Mouse (Mus musculus): ENCODE data around the gene Vmn1r48. TPM values are rescaled to one million over a fixed set of nuclear protein-coding genes. Genes with fewer than 3 reads are reported as not detected.
"Not testable (repeated sequence)": the region's sequence is repeated elsewhere in the genome, so short reads cannot be mapped to it uniquely, and the experiment has no call there.

The Vmn1r48 gene
- not detected in 2 replicates for polyA plus RNA-seq (2015; fragmentation: Nextera tagmentation; extraction: Ambion mirVana)

DNA sequence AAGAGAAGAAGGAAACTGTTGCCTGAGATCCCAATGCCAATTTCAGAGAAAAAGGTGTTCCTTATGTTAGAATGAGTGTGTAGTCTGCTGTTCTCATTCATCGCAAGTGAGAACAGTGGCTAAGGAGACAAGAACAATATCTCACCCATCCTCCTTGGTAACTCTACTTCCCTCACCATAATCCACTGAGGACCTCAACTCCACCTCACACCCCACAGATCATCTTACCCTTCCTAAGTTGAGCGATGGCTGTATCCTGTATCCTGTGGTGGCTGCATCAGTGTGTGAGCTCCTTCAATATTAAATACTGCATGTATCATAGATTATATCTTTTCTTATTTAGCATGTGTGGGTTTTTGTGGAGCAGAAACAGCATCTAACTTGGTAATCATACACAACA lies at the start of gene Vmn1r48:
Gene Vmn1r48 (minus strand): TSS at position 101 of the 400 bp plus-strand sequence.
- not testable (repeated sequence) for H3K27me3 ChIP-seq; H3K9me3 ChIP-seq (replicated peaks); H3K4me3 ChIP-seq; H3K9ac ChIP-seq; H3K27ac ChIP-seq; H3K4me1 ChIP-seq; H3K36me3 ChIP-seq (ENCODE audit: poor library complexity, severe bottlenecking); H3K4me2 ChIP-seq; ATAC-seq
- WGBS: no CpG with 5 or more reads among the region's 2 CpGs

DNA sequence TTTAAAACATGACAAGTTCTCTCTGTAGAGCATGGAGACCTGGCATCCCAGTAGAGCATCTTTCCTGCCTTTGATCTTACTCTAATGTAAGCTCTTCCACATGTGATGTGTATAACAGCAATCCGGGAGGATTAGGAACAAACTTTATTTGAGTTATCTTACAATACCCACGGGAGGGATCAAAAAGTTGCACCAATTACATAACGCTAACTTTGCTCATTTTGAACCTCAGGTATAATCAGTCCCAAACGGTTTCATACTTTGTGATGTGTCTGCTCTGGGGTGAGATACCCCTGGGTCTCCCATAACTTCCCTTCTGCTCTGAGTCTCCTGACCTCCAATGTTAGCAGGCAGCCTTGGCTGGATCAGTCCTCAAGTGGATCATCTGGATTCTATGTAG lies 41.8 kb upstream of the Vmn1r48 start, which contains the start of gene Vmn1r49:
Gene Vmn1r49 (minus strand): TSS at position 101 of the 400 bp plus-strand sequence.
- Histone ChIP-seq H3K4me3 (no peak within 1 kb of the TSS), H3K9ac (no peak within 1 kb of the TSS), H3K4me1 (no peaks in the 10 kb centered on the region), H3K27ac (no peak within 1 kb of the TSS), H3K36me3 (ENCODE audit: poor library complexity, severe bottlenecking) (no peaks in the 10 kb centered on the region), H3K27me3 (no peaks in the 10 kb centered on the region), H3K9me3 (replicated peaks) (peaks cover 22% of the 10 kb centered on the region), H3K4me2 (no peak within 1 kb of the TSS)
- ATAC-seq: no peak
- WGBS: 81% methylated on average over 4 of the region's 4 CpGs

DNA sequence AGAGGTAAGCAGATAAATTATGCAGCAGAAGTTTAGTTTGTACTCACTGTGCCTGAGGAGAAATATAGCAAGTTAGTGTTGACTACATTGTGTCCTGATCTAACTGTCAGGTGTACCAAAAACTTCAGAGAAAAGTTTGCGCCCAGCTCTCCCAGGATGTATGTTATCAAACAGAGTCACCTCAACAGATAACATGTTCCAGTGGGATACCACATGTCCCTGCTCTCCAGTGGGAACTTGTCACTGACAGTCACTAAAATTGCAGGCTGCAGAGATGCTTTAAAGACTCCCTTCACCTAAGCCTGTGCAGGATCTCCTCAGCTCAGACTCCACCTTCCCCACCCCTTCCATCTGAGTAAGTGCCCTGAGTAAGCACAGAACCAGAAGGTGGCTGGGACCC lies 20.8 kb downstream of the Vmn1r48 start, which contains the start of gene Vmn1r47:
Gene Vmn1r47 (plus strand): TSS at position 301 of the 400 bp plus-strand sequence.
- H3K9ac ChIP-seq; H3K4me2 ChIP-seq; H3K36me3 ChIP-seq (ENCODE audit: poor library complexity, severe bottlenecking); H3K9me3 ChIP-seq (replicated peaks); H3K27me3 ChIP-seq; ATAC-seq; H3K4me1 ChIP-seq; H3K27ac ChIP-seq; H3K4me3 ChIP-seq: not testable (repeated sequence)
- 92% methylated on average over 1 of the region's 1 CpGs for WGBS

DNA sequence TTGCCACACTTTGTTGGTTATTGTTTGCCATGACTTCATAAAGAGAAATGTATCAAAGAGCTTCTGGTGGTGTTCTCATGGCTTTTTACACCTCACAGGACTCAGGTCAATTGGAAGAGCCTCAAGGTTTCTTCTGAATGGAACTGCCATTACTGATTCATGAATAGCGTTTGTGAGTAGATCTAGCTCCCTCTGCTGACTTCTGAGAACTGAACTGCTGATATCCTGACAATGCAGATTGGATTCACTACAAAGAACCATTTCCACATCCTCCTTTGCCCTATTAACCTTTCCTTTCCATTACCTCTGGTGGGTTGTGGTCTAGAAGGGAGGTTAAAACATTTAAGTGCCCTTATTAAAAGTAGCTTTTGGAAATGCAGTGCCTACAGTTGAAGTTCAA lies 50.7 kb downstream of the Vmn1r48 start:
- H3K27me3 ChIP-seq: no peaks in the 10 kb centered on the region
- H3K9me3 ChIP-seq (replicated peaks): peaks cover 24% of the 10 kb centered on the region
- no peak overlapping the region for H3K4me3 ChIP-seq
- no peaks in the 10 kb centered on the region for H3K4me1 ChIP-seq
- no peak overlapping the region for H3K9ac ChIP-seq
- 12% methylated on average over 1 of the region's 1 CpGs for WGBS
- no peak overlapping the region for H3K27ac ChIP-seq
- H3K36me3 ChIP-seq (ENCODE audit: poor library complexity, severe bottlenecking): no peaks in the 10 kb centered on the region
- H3K4me2 ChIP-seq: no peak overlapping the region
- no peak for ATAC-seq

Other genes with a start within 250 kb of the Vmn1r48 start
- not detected in 2 replicates for gene Vmn1r42, start 160.4 kb downstream of the Vmn1r48 start, polyA plus RNA-seq (2015; fragmentation: Nextera tagmentation; extraction: Ambion mirVana)
- not detected in 2 replicates for gene Vmn1r43, start 160.4 kb downstream of the Vmn1r48 start, polyA plus RNA-seq (2015; fragmentation: Nextera tagmentation; extraction: Ambion mirVana)
- gene Vmn1r44, start 153.2 kb downstream of the Vmn1r48 start, polyA plus RNA-seq (2015; fragmentation: Nextera tagmentation; extraction: Ambion mirVana): not detected in 2 replicates
- not detected in 2 replicates for gene Vmn1r45, start 96.2 kb downstream of the Vmn1r48 start, polyA plus RNA-seq (2015; fragmentation: Nextera tagmentation; extraction: Ambion mirVana)
- not detected in 2 replicates for gene Vmn1r46, start 67.5 kb downstream of the Vmn1r48 start, polyA plus RNA-seq (2015; fragmentation: Nextera tagmentation; extraction: Ambion mirVana)
- gene Vmn1r47, start 20.7 kb downstream of the Vmn1r48 start, polyA plus RNA-seq (2015; fragmentation: Nextera tagmentation; extraction: Ambion mirVana): not detected in 2 replicates
- not detected in 2 replicates for gene Vmn1r49, start 41.7 kb upstream of the Vmn1r48 start, polyA plus RNA-seq (2015; fragmentation: Nextera tagmentation; extraction: Ambion mirVana)
- gene Vmn1r50, start 64.6 kb upstream of the Vmn1r48 start, polyA plus RNA-seq (2015; fragmentation: Nextera tagmentation; extraction: Ambion mirVana): not detected in 2 replicates
- not detected in 2 replicates for gene Vmn1r51, start 85.8 kb upstream of the Vmn1r48 start, polyA plus RNA-seq (2015; fragmentation: Nextera tagmentation; extraction: Ambion mirVana)
- gene Vmn1r52, start 138.0 kb upstream of the Vmn1r48 start, polyA plus RNA-seq (2015; fragmentation: Nextera tagmentation; extraction: Ambion mirVana): not detected in 2 replicates
- gene V1ra8, start 166.0 kb upstream of the Vmn1r48 start, polyA plus RNA-seq (2015; fragmentation: Nextera tagmentation; extraction: Ambion mirVana): not detected in 2 replicates
- gene Vmn1r53, start 187.6 kb upstream of the Vmn1r48 start, polyA plus RNA-seq (2015; fragmentation: Nextera tagmentation; extraction: Ambion mirVana): not detected in 2 replicates
- gene Vmn1r54, start 209.5 kb upstream of the Vmn1r48 start, polyA plus RNA-seq (2015; fragmentation: Nextera tagmentation; extraction: Ambion mirVana): not detected in 2 replicates

Data from forebrain, embryonic 13.5 days (tissue).